Mouse (Mus musculus): ENCODE data around the gene Olfr109. TPM values are rescaled to one million over a fixed set of nuclear protein-coding genes. Genes with fewer than 3 reads are reported as not detected.

Olfr109 gene
- not detected in 2 replicates for polyA plus RNA-seq (2012; rRNA removed)

DNA sequence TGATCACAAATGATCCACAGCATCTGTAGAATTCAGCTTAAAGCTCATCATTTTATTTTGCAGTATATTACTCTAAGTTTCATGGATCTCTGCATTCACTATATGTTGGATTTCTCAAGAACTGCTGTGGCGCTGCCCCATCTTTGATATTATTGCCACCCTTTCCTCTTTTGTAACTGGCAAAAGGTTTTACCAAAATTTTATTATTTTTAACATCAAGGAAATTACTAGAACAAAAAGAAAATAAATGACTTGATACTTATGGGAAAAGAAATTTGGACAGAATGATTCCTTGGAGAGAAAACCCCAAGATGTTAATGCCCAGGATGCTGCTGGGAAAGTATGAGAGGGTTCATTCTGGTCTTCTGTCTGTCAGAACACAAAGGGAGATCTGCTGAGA lies at the start of gene Olfr109:
Olfr109 (plus strand) TSS at position 301 of the 400 bp plus-strand sequence.
- no peak within 1 kb of the TSS for H3K4me3 ChIP-seq (replicated peaks; ENCODE audit: extremely low read depth, low read depth, low read length)
- 93% methylated on average over 1 of the region's 1 CpGs for WGBS
- no peak for DNase-seq
- TF ChIP-seq POLR2A (IDR thresholded peaks at IDR 0.05; ENCODE audit: borderline replicate concordance, extremely low read depth, low read depth, low read length) (no peak), CTCF (IDR thresholded peaks at IDR 0.05; ENCODE audit: insufficient read depth, low read length) (no peak)
- no peaks in the 10 kb centered on the region for H3K4me1 ChIP-seq (ENCODE audit: control insufficient read depth, insufficient read depth, low read length)

- H3K4me3 ChIP-seq (replicated peaks; ENCODE audit: extremely low read depth, low read depth, low read length) = no peak overlapping the region
- no peaks in the 10 kb centered on the region for H3K4me1 ChIP-seq (ENCODE audit: control insufficient read depth, insufficient read depth, low read length)
- TF ChIP-seq POLR2A (IDR thresholded peaks at IDR 0.05; ENCODE audit: borderline replicate concordance, extremely low read depth, low read depth, low read length) (no peak), CTCF (IDR thresholded peaks at IDR 0.05; ENCODE audit: insufficient read depth, low read length) (no peak)
- no peak for DNase-seq
Observed at GRCm38 (mm10) chr17:37413380-37413779, 45.3 kb upstream of the Olfr109 start.

- Histone ChIP-seq H3K4me3 (replicated peaks; ENCODE audit: extremely low read depth, low read depth, low read length) (no peak within 1 kb of the TSS), H3K4me1 (ENCODE audit: control insufficient read depth, insufficient read depth, low read length) (no peaks in the 10 kb centered on the region)
- TF ChIP-seq CTCF (IDR thresholded peaks at IDR 0.05; ENCODE audit: insufficient read depth, low read length) (no peak), POLR2A (IDR thresholded peaks at IDR 0.05; ENCODE audit: borderline replicate concordance, extremely low read depth, low read depth, low read length) (no peak)
- 90% methylated on average over 1 of the region's 1 CpGs for WGBS
- DNase-seq = no peak
Observed at GRCm38 (mm10) chr17:37445180-37445579, 13.5 kb upstream of the Olfr109 start, which contains the start of gene Olfr108. Gene Olfr108 (plus strand): TSS chr17:37445480.

GRCm38 (mm10) chr17:37483452-37483851 lies 24.7 kb downstream of the Olfr109 start, which contains the start of gene H2-M2:
Gene H2-M2 (minus strand): TSS chr17:37483552.
- no peak for TF ChIP-seq CTCF (IDR thresholded peaks at IDR 0.05; ENCODE audit: insufficient read depth, low read length)
- no peak for TF ChIP-seq POLR2A (IDR thresholded peaks at IDR 0.05; ENCODE audit: borderline replicate concordance, extremely low read depth, low read depth, low read length)
- no peak within 1 kb of the TSS for H3K4me3 ChIP-seq (replicated peaks; ENCODE audit: extremely low read depth, low read depth, low read length)
- DNase-seq = no peak
- H3K4me1 ChIP-seq (ENCODE audit: control insufficient read depth, insufficient read depth, low read length) = no peaks in the 10 kb centered on the region
- 69% methylated on average over 2 of the region's 2 CpGs for WGBS

DNA sequence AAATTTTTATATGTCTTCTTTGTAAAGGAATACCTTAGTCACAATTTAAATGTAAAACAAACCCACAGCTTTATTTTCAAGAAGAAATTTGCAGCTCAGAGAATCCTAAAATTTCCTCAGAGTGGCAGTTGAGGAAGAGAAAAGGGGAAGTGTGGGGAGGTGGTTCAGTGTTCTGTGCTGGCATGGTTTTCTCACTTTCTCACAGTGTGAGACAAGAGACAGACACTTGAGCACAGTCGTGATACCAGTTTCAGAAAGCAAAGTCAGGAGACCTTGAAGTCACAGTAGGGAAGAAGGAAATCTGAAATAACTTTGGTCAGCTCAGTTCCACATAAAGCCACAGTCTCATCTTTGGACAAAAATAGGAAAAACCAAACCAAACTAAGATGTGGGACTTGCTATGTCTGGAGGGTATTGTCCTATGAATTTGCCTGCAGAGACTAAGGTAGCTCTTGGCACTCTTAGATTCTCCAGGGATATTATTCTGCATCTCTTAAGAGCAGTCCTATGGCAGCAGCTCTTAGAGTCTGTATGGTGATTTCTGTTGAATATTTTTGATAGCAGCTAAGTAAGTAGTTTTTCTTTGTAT lies 33.3 kb downstream of the Olfr109 start, which contains the start of gene Olfr110:
Olfr110 (plus strand) TSS at position 539 of the 589 bp plus-strand sequence.
- TF ChIP-seq CTCF (IDR thresholded peaks at IDR 0.05; ENCODE audit: insufficient read depth, low read length) = no peak
- TF ChIP-seq POLR2A (IDR thresholded peaks at IDR 0.05; ENCODE audit: borderline replicate concordance, extremely low read depth, low read depth, low read length) = no peak
- WGBS = 21% methylated on average over 1 of the region's 1 CpGs
- H3K4me3 ChIP-seq (replicated peaks; ENCODE audit: extremely low read depth, low read depth, low read length) = no peak within 1 kb of the TSS
- H3K4me1 ChIP-seq (ENCODE audit: control insufficient read depth, insufficient read depth, low read length) = no peaks in the 10 kb centered on the region
- DNase-seq = no peak

DNA sequence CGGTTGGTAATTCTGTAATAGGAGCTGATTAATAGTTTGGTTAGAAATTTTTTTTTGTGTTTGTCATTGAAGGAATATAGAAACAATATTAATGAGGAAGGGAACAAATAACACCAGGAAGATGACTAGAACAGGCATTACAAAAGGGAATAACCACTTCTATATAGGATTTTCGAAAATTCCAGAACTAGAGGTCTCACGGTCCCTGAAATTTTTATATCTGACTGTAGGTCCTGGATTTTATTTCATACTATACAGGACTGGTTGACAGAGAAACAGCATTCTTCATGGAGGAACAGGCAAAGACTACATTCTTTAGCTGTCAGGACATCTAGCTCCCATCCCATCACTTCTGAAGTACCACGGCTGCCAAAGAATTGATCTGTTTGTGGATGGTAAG lies 49.0 kb downstream of the Olfr109 start, which contains the start of gene Olfr111:
Olfr111 (plus strand) TSS at position 301 of the 400 bp plus-strand sequence.
- DNase-seq = no peak
- WGBS = 79% methylated on average over 4 of the region's 4 CpGs
- TF ChIP-seq POLR2A (IDR thresholded peaks at IDR 0.05; ENCODE audit: borderline replicate concordance, extremely low read depth, low read depth, low read length) = no peak
- Histone ChIP-seq H3K4me1 (ENCODE audit: control insufficient read depth, insufficient read depth, low read length) (no peaks in the 10 kb centered on the region), H3K4me3 (replicated peaks; ENCODE audit: extremely low read depth, low read depth, low read length) (no peak within 1 kb of the TSS)

Other genes with a start within 250 kb of the Olfr109 start
- gene Olfr95, start 245.8 kb upstream of the Olfr109 start, polyA plus RNA-seq (2012; rRNA removed) = not detected in 2 replicates
- gene Olfr96, start 238.8 kb upstream of the Olfr109 start, polyA plus RNA-seq (2012; rRNA removed) = not detected in 2 replicates
- not detected in 2 replicates for gene Olfr97, start 221.6 kb upstream of the Olfr109 start, polyA plus RNA-seq (2012; rRNA removed)
- not detected in 2 replicates for gene Olfr98, start 195.2 kb upstream of the Olfr109 start, polyA plus RNA-seq (2012; rRNA removed)
- 14.5 and 14.6 TPM in 2 replicates for gene H2-M3, start 188.7 kb upstream of the Olfr109 start, polyA plus RNA-seq (2012; rRNA removed)
- gene Olfr99, start 175.5 kb upstream of the Olfr109 start, polyA plus RNA-seq (2012; rRNA removed) = not detected in 2 replicates
- gene Olfr101, start 154.6 kb upstream of the Olfr109 start, polyA plus RNA-seq (2012; rRNA removed) = not detected in 2 replicates
- gene Olfr102, start 141.9 kb upstream of the Olfr109 start, polyA plus RNA-seq (2012; rRNA removed) = not detected in 2 replicates
- gene Olfr103, start 119.2 kb upstream of the Olfr109 start, polyA plus RNA-seq (2012; rRNA removed) = not detected in 2 replicates
- not detected in 2 replicates for gene Olfr104-ps, start 99.3 kb upstream of the Olfr109 start, polyA plus RNA-seq (2012; rRNA removed)
- not detected in 2 replicates for gene Olfr105-ps, start 79.9 kb upstream of the Olfr109 start, polyA plus RNA-seq (2012; rRNA removed)
- not detected in 2 replicates for gene Olfr106-ps, start 68.5 kb upstream of the Olfr109 start, polyA plus RNA-seq (2012; rRNA removed)
- gene Olfr107, start 59.7 kb upstream of the Olfr109 start, polyA plus RNA-seq (2012; rRNA removed) = not detected in 2 replicates
- gene Olfr108, start 13.4 kb upstream of the Olfr109 start, polyA plus RNA-seq (2012; rRNA removed) = not detected in 2 replicates
- 0.28 and 0.63 TPM in 2 replicates for gene H2-M2, start 24.6 kb downstream of the Olfr109 start, polyA plus RNA-seq (2012; rRNA removed)
- 0.07 TPM in 1 of 2 replicates, not detected in the other for gene Olfr110, start 33.6 kb downstream of the Olfr109 start, polyA plus RNA-seq (2012; rRNA removed)
- gene Olfr111, start 49.1 kb downstream of the Olfr109 start, polyA plus RNA-seq (2012; rRNA removed) = 0.07 and 0.21 TPM in 2 replicates
- not detected in 2 replicates for gene Olfr112, start 110.5 kb downstream of the Olfr109 start, polyA plus RNA-seq (2012; rRNA removed)
- not detected in 2 replicates for gene Olfr113, start 118.7 kb downstream of the Olfr109 start, polyA plus RNA-seq (2012; rRNA removed)
- gene Olfr114, start 133.8 kb downstream of the Olfr109 start, polyA plus RNA-seq (2012; rRNA removed) = not detected in 2 replicates
- gene Olfr115, start 168.2 kb downstream of the Olfr109 start, polyA plus RNA-seq (2012; rRNA removed) = not detected in 2 replicates
- gene Olfr116, start 168.3 kb downstream of the Olfr109 start, polyA plus RNA-seq (2012; rRNA removed) = not detected in 2 replicates
- gene Olfr117, start 204.9 kb downstream of the Olfr109 start, polyA plus RNA-seq (2012; rRNA removed) = not detected in 2 replicates
- not detected in 2 replicates for gene Olfr118, start 208.1 kb downstream of the Olfr109 start, polyA plus RNA-seq (2012; rRNA removed)
- gene Olfr119, start 237.6 kb downstream of the Olfr109 start, polyA plus RNA-seq (2012; rRNA removed) = not detected in 2 replicates

Data from lung, adult 2 months (tissue).